Mouse (Mus musculus) neural tube, embryonic 12.5 days (tissue): Measurements from ENCODE around the gene Cacna1d. TPM values are rescaled to one million over a fixed set of nuclear protein-coding genes. Genes with fewer than 3 reads are reported as not detected.
A peak's percentile ranks its signal among the peaks of the same experiment; 100 is the strongest.

Experiments used
- ATAC-seq: fragments of 200-750 bp; cut with Nextera tagmentation; 2 replicates; pipeline ENCODE4 v1.8.0; 2017; ENCODE audit warnings: low read depth, mild to moderate bottlenecking, moderate TSS enrichment, moderate library complexity; ENCODE audit not compliant: low FRiP score
- H3K27ac ChIP-seq: fragments of 300-500 bp; sonication (generic); 2 replicates; pipeline ENCODE4 v1.5.1; 2016
- H3K27me3 ChIP-seq: fragments of 300-500 bp; sonication (generic); replicated peaks from 2 replicates; pipeline ENCODE4 v1.6.1; 2016; ENCODE audit warnings: mild to moderate bottlenecking
- H3K36me3 ChIP-seq: fragments of 300-500 bp; sonication (generic); 2 replicates; pipeline ENCODE4 v1.6.1; 2016; ENCODE audit warnings: mild to moderate bottlenecking
- H3K4me1 ChIP-seq: fragments of 300-500 bp; sonication (generic); 2 replicates; pipeline ENCODE4 v1.6.1; 2016
- H3K4me2 ChIP-seq: fragments of 300-500 bp; sonication (generic); replicated peaks from 2 replicates; pipeline ENCODE4 v1.6.1; 2016; ENCODE audit warnings: mild to moderate bottlenecking
- H3K4me3 ChIP-seq: fragments of 300-500 bp; sonication (generic); 2 replicates; pipeline ENCODE4 v1.5.1; 2016
- H3K9ac ChIP-seq: fragments of 300-500 bp; sonication (generic); 2 replicates; pipeline ENCODE4 v1.6.1; 2016; ENCODE audit warnings: mild to moderate bottlenecking
- H3K9me3 ChIP-seq: fragments of 300-500 bp; sonication (generic); 2 replicates; pipeline ENCODE4 v1.6.1; 2016; ENCODE audit warnings: mild to moderate bottlenecking
- WGBS: fragments of 180-500 bp; shearing (Covaris S2); methylation state at CpG from one replicate; pipeline ENCODE4 v1.1.7; 2016; 5-methylcytosine and 5-hydroxymethylcytosine counted together
- polyA plus RNA-seq: library from polyadenylated mRNA; unstranded; fragments of >200 nt; fragmentation: Nextera tagmentation; extraction: Ambion mirVana; gene quantifications from 2 replicates; pipeline ENCODE4 v1.2.1, GENCODE M21; 2016

Cacna1d gene
- polyA plus RNA-seq, 1 experiment from 2014 or later: 3.0 TPM

DNA sequence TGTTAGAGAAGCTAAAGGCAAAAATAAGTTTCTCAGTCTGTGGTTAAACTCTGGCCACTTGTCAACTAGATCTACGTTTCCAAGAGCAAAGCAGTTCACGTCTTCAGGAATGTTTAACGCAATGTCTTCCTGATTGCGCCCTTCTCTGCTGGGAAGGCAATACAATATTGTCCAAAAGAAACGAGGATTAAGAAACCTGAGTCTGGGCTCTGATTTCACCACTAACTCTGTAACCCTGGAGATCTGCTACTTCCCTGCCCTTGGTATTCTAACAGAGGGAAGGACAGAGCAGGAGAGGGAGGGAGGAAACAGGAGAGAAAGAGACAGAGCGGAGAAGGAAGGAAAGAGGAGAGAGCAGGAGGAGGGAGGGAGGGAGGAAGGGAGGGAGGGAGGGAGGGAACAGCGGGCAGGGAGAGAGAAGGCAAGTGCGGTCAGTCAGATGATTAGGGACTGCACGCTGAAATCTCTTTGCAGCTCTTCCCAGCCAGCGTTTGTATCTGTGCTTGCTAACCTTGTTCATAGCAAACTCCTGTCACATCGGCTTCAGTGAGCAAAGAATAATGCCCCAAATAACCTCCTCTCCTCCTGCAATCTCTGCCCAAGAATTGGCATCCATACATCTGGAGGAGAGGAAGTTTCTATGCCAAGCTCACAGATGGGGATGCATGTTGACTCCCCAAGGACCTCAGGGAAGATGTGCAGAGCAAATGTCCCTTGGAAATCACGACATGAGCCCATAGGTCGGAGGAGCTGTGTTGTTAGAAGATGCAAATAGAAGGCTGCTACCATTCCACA, 35.3 kb downstream of the Cacna1d start:
- no peaks in the 10 kb centered on the region for H3K27me3 ChIP-seq
- H3K4me2 ChIP-seq: peak overlapping the region; percentile 28; the same call in 1 of the 2 replicates
- no peak for ATAC-seq
- no peak overlapping the region for H3K9ac ChIP-seq
- H3K36me3 ChIP-seq: no peaks in the 10 kb centered on the region
- H3K4me1 ChIP-seq: no peaks in the 10 kb centered on the region; the same call in 1 of the 2 replicates
- WGBS: 29% methylated on average over 12 of the region's 13 CpGs
- no peak overlapping the region for H3K27ac ChIP-seq
- H3K4me3 ChIP-seq: no peak overlapping the region
- H3K9me3 ChIP-seq: no peaks in the 10 kb centered on the region

GRCm38 (mm10) chr14:30439915-30440314, 51.3 kb downstream of the Cacna1d start:
- ATAC-seq: no peak
- Histone ChIP-seq H3K4me3 (no peak overlapping the region), H3K27ac (no peak overlapping the region), H3K9me3 (no peaks in the 10 kb centered on the region; the same call in 1 of the 2 replicates), H3K36me3 (no peaks in the 10 kb centered on the region), H3K9ac (no peak overlapping the region), H3K4me1 (no peaks in the 10 kb centered on the region), H3K4me2 (no peak overlapping the region), H3K27me3 (no peaks in the 10 kb centered on the region)
- 85% methylated on average over 3 of the region's 3 CpGs for WGBS

DNA sequence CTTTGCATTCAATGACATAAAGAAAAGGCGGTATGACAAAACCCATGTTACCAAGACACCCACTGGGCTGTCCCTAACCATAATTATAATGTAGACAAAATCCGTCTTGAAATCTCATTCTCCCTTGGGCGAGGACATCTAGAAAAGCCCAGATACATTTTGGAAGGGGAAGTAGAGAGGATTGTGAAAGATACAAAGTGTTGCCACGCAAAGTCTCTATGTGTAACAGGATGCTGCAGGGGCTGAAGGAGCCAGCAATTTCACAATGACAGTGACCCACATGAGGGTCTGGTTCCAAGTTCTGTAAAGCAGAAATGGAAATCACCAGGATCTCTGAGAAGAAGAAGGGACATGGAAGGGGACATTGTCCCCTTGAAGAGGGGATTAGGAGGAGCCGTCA, 55.9 kb downstream of the Cacna1d start:
- H3K4me2 ChIP-seq: no peak overlapping the region
- H3K9me3 ChIP-seq: no peaks in the 10 kb centered on the region; the same call in 1 of the 2 replicates
- 90% methylated on average over 5 of the region's 5 CpGs for WGBS
- ATAC-seq: no peak
- no peak overlapping the region for H3K27ac ChIP-seq
- no peaks in the 10 kb centered on the region for H3K36me3 ChIP-seq
- H3K27me3 ChIP-seq: no peaks in the 10 kb centered on the region
- H3K4me1 ChIP-seq: no peaks in the 10 kb centered on the region
- no peak overlapping the region for H3K9ac ChIP-seq
- H3K4me3 ChIP-seq: no peak overlapping the region

DNA sequence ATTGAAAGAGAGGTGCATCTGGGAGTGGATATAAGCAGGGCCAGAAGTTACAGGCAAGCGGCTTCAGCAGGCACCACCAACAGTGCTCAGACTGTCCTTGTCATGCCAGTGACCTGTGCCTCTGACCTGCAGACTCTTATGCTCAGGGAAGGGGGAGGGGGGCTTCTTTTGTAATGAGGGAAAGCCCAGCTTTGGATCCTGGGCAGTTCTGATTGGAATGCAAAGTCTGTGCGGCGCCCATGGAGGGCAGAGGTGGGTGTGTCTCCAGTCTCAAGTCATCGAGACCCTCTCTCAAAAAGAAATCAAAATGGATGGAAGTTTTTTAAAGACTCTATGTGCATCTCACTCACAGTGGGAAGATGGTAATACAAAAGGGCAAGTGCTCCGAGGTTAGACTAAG, 60.8 kb downstream of the Cacna1d start:
- Histone ChIP-seq H3K9me3 (no peaks in the 10 kb centered on the region), H3K9ac (no peak overlapping the region), H3K4me3 (no peak overlapping the region), H3K27me3 (no peaks in the 10 kb centered on the region), H3K27ac (no peak overlapping the region), H3K4me2 (no peak overlapping the region), H3K36me3 (no peaks in the 10 kb centered on the region), H3K4me1 (no peaks in the 10 kb centered on the region)
- WGBS: 60% methylated on average over 5 of the region's 5 CpGs
- ATAC-seq: no peak

DNA sequence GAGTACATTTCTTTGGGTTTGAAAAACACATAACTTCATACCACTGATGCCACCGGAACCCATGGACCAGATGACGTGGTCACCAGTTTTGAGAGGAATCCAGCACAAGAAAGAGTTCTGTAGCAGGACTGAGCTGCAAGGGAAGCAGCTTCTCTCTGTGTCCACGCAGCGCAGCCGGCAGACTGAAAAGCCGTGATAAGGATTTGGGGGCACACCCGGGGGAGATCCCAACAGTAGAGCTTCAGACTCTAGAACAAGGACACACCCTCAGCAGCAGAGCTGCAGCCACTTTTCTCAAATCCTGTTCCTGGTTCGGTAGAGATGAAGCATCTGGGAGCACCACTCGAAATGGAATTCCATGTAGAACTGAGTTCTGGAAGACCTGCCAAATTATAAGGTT, 61.2 kb downstream of the Cacna1d start:
- ATAC-seq: no peak
- Histone ChIP-seq H3K9me3 (no peaks in the 10 kb centered on the region), H3K4me1 (no peaks in the 10 kb centered on the region), H3K36me3 (no peaks in the 10 kb centered on the region), H3K27me3 (no peaks in the 10 kb centered on the region), H3K4me2 (no peak overlapping the region), H3K27ac (no peak overlapping the region), H3K9ac (no peak overlapping the region), H3K4me3 (no peak overlapping the region)
- WGBS: 92% methylated on average over 9 of the region's 9 CpGs

DNA sequence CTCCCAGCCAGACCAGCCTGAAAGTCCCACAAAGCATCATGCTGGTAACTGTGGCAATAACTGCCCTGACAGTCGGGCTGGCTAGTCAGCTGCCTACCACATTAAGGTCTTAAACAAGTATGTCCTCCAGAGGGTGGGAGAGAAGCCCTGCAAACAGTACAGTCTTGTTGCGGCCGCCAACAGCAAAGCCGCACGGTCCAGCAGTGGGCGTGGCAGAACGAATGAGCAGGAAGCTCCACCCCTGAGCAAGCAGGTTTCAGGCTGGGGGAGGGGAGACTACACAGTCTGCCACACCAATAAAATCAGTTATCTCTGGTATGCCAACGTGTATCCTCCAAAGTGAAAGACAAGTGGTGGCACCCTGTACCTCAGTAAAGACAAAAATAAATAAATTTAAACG, 61.6 kb downstream of the Cacna1d start:
- H3K4me1 ChIP-seq: no peaks in the 10 kb centered on the region
- no peaks in the 10 kb centered on the region for H3K36me3 ChIP-seq
- H3K27ac ChIP-seq: no peak overlapping the region
- 59% methylated on average over 9 of the region's 9 CpGs for WGBS
- H3K9ac ChIP-seq: no peak overlapping the region
- H3K9me3 ChIP-seq: no peaks in the 10 kb centered on the region
- no peaks in the 10 kb centered on the region for H3K27me3 ChIP-seq
- no peak overlapping the region for H3K4me2 ChIP-seq
- no peak for ATAC-seq
- no peak overlapping the region for H3K4me3 ChIP-seq

DNA sequence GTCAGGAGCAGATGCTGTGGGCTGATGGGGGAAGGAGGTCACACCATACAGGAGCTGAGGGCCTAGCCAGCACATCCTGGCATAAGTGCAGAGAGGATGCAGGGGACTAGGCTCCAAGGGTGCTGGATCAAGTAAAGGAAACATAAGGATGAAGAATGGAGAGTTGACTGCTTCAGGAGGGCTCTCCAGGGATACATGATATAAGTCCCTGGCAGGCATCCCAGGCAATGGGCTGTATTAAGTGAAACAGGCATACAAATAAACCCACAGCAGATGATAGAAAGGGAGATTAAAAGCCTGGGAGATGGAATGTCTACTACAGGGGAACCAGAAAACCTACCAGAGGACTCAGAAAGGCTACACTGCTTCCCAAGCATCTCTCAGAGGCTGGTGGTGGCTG, 62.5 kb downstream of the Cacna1d start:
- H3K4me3 ChIP-seq: no peak overlapping the region
- no peak for ATAC-seq

DNA sequence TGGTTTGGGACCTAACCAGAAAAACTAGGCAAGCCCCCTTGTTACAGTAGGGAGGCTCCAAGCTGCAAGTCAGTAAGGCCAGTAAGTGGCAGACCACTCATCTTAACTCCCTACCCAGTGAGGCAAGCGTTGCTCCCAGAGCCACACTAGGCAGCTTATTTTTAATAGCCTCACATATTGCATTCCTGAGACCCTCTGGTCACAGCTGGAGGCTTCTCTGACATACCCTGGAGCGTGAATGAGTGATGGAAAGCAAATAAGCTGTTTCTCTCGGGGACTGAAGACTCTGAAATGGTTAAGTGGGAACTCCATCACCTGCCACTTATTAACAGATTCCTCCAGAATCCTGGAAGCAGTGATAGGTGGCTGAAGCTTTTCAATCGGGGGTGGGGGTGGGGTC, 65.4 kb downstream of the Cacna1d start:
- Histone ChIP-seq H3K4me3 (no peak overlapping the region), H3K36me3 (no peaks in the 10 kb centered on the region), H3K9ac (no peak overlapping the region), H3K27ac (no peak overlapping the region), H3K9me3 (no peaks in the 10 kb centered on the region), H3K4me2 (no peak overlapping the region), H3K27me3 (no peaks in the 10 kb centered on the region), H3K4me1 (no peaks in the 10 kb centered on the region)
- 38% methylated on average over 4 of the region's 4 CpGs for WGBS
- ATAC-seq: no peak

More for the DNA sequence above, 62.5 kb downstream of the Cacna1d start:
- Histone ChIP-seq H3K4me1 (no peaks in the 10 kb centered on the region), H3K9ac (no peak overlapping the region), H3K36me3 (no peaks in the 10 kb centered on the region), H3K4me2 (no peak overlapping the region), H3K9me3 (no peaks in the 10 kb centered on the region), H3K27me3 (no peaks in the 10 kb centered on the region), H3K27ac (no peak overlapping the region)

DNA sequence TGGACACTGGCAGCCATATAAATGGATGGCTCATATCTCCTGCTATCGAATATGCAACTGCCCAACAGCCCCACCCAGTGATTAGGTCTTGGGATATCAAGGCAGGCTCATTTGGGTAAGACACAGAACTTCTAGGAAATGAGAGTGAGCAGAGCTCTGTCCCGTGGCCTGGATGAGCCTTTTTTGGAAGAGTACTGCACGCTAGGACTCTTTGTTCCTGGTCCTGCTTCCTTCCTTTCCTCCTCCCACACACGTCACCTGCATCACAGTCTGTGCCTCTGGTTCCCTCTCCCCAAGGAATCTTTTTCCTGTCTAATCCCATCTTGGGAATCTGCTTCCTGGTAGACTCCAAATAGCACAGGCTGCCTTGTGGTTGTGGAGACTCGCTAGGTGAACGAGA, 66.1 kb downstream of the Cacna1d start:
- H3K27me3 ChIP-seq: no peaks in the 10 kb centered on the region
- no peak overlapping the region for H3K4me3 ChIP-seq
- H3K4me2 ChIP-seq: no peak overlapping the region
- no peak for ATAC-seq
- H3K36me3 ChIP-seq: no peaks in the 10 kb centered on the region
- H3K4me1 ChIP-seq: no peaks in the 10 kb centered on the region
- no peaks in the 10 kb centered on the region for H3K9me3 ChIP-seq
- 85% methylated on average over 6 of the region's 6 CpGs for WGBS
- no peak overlapping the region for H3K9ac ChIP-seq
- H3K27ac ChIP-seq: no peak overlapping the region

DNA sequence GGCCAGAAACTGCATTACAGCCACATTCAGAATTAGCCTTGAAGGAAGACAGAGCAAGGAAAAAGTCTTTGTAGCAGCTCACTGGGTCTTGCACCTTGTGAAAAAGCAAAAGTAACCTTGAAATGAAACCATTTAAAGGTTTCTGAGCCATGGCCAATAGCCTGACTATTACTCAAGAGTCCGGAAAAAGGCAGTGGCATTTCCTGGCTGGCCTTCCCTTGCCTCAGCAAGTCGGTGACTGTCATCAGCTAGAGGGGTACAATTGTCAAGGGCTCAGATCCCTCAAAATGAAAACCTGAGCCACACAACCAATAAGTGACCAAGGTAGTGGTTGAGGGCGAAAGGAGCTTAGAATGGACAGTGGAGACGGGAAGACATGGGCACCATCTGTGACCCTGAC, 66.6 kb downstream of the Cacna1d start:
- H3K9ac ChIP-seq: no peak overlapping the region
- H3K9me3 ChIP-seq: no peaks in the 10 kb centered on the region
- no peak for ATAC-seq
- 92% methylated on average over 4 of the region's 4 CpGs for whole genome bisulfite sequencing
- H3K4me3 ChIP-seq: no peak overlapping the region
- no peak overlapping the region for H3K4me2 ChIP-seq
- no peaks in the 10 kb centered on the region for H3K36me3 ChIP-seq
- H3K27me3 ChIP-seq: no peaks in the 10 kb centered on the region
- H3K4me1 ChIP-seq: no peaks in the 10 kb centered on the region
- H3K27ac ChIP-seq: no peak overlapping the region

GRCm38 (mm10) chr14:30422376-30423140, 68.7 kb downstream of the Cacna1d start:
- no peaks in the 10 kb centered on the region for H3K36me3 ChIP-seq
- H3K27ac ChIP-seq: no peak overlapping the region
- no peaks in the 10 kb centered on the region for H3K27me3 ChIP-seq
- H3K4me3 ChIP-seq: no peak overlapping the region
- no peaks in the 10 kb centered on the region for H3K9me3 ChIP-seq
- WGBS: 86% methylated on average over 7 of the region's 7 CpGs
- H3K4me2 ChIP-seq: no peak overlapping the region
- ATAC-seq: no peak
- H3K9ac ChIP-seq: no peak overlapping the region
- H3K4me1 ChIP-seq: no peaks in the 10 kb centered on the region

- Histone ChIP-seq H3K9ac (no peak overlapping the region), H3K4me3 (no peak overlapping the region), H3K4me1 (no peaks in the 10 kb centered on the region), H3K36me3 (no peaks in the 10 kb centered on the region), H3K27ac (no peak overlapping the region), H3K9me3 (no peaks in the 10 kb centered on the region), H3K27me3 (no peaks in the 10 kb centered on the region), H3K4me2 (no peak overlapping the region)
- WGBS: 62% methylated on average over 7 of the region's 7 CpGs
- 0 out of 2 replicates have a peak, but pooled peaks have one; percentile 25 for ATAC-seq
These were observed 71.8 kb downstream of the Cacna1d start for GRCm38 (mm10) chr14:30419458-30419857.
